Comparison of ENCODE assay signal across 9 mouse cellular contexts in the genomic region with DNA sequence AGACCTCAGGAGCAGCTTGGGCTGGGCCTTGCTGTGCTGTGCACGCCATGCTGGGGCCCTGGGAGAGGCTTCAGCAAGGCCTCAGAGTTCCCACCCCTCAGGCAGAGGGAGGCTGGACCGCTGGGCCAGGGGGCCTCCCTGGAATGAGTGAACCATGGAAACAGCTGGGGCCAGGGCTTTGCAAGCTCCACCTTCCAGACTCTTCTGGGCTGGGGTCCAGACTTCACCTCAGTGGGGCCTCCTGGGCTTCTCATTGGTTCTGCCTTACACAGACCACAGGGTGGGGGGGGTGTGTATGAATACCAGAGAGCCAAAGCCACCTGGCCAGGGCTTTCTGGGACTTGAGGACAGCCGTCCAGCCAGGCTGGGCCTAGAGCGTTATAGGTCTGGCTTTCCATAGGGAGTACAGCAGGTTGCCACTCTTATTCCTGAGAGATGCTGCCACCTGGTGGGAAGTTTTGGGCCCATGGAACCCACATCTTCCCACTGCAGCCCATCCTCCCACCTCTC. TPM values are rescaled to one million over a fixed set of nuclear protein-coding genes. Genes with fewer than 3 reads are reported as not detected.
DNase-seq lines count a peak whose midpoint lies in the region; ATAC-seq and TF ChIP-seq lines count a peak whose summit lies in the region.
"Had no signal": no experiment of that assay in that cellular context is flagged by ENCODE, and none has a peak within 500 bp of the region (broad histone marks: within the 10 kb centered on the region; RNA-seq: fewer than 3 reads in every experiment).

No protein-coding gene starts in this region.

- no peak overlapping the region for H3K4me3 ChIP-seq in bone marrow, adult 2 months (replicated peaks; ENCODE audit: control insufficient read depth, low read depth, low read length)
- peak overlapping the region in 1 of 2 experiments; percentile 2; a peak in 1 of 4 replicates for H3K4me3 ChIP-seq in heart, embryonic 14.5 days (ENCODE audit: control insufficient read depth in 1 of 2, insufficient read depth in 1 of 2, low read depth in 1 of 2, low read length in 2 of 2)
- no peak overlapping the region for H3K4me3 ChIP-seq in kidney, postnatal 0 days (replicated peaks; ENCODE audit: low read depth, low read length)

- peak; percentile 41; the same call in 1 of the 2 replicates for TF ChIP-seq CTCF in bone marrow, adult 2 months (IDR thresholded peaks at IDR 0.05; ENCODE audit: control insufficient read depth, insufficient read depth, low read length)
- TF ChIP-seq CTCF in kidney, postnatal 0 days (IDR thresholded peaks at IDR 0.05; ENCODE audit: low read depth) = peak; percentile 76

- no peak for TF ChIP-seq POLR2A in bone marrow, adult 2 months (IDR thresholded peaks at IDR 0.05; ENCODE audit: borderline replicate concordance, control insufficient read depth, low read depth, low read length)

- peak overlapping the region; percentile 35 for H3K4me2 ChIP-seq in heart, embryonic 14.5 days (ENCODE audit: low read length)
- no peak overlapping the region for H3K4me2 ChIP-seq in kidney, postnatal 0 days (ENCODE audit: low read length)

- peak overlapping the region; percentile 52 for H3K9ac ChIP-seq in heart, embryonic 14.5 days (ENCODE audit: low read length)
- H3K9ac ChIP-seq in kidney, postnatal 0 days (ENCODE audit: low read depth, low read length) = peak overlapping the region; percentile 31; the same call in 1 of the 2 replicates

- 80% methylated on average over 4 of the region's 4 CpGs for WGBS in bone marrow, adult 2 months
- WGBS in heart, embryonic 14.5 days = 36% methylated on average over 4 of the region's 4 CpGs
- WGBS in kidney, postnatal 0 days = 26% methylated on average over 4 of the region's 4 CpGs

- no peak overlapping the region for H3K27ac ChIP-seq in bone marrow, adult 2 months (ENCODE audit: control insufficient read depth, insufficient read depth, low read depth, low read length, poor library complexity)
- peak overlapping the region; percentile 47 to 51 for H3K27ac ChIP-seq in heart, embryonic 14.5 days (replicated peaks in 1 of 2; ENCODE audit: control insufficient read depth in 1 of 2, insufficient read depth in 1 of 2, low read depth in 2 of 2, low read length in 2 of 2)
- peak overlapping the region; percentile 39; the same call in 1 of the 2 replicates for H3K27ac ChIP-seq in kidney, postnatal 0 days
- H3K27ac ChIP-seq: macrophage had no signal

- H3K9me3 ChIP-seq in heart, embryonic 14.5 days (ENCODE audit: control insufficient read depth, low read length) = no peaks in the 10 kb centered on the region
- H3K9me3 ChIP-seq in kidney, postnatal 0 days (replicated peaks; ENCODE audit: low read length) = no peaks in the 10 kb centered on the region

- peaks cover 4% of the 10 kb centered on the region; the same call in 1 of the 2 replicates for H3K27me3 ChIP-seq in heart, embryonic 14.5 days (ENCODE audit: control insufficient read depth, insufficient read depth, low read length)
- H3K27me3 ChIP-seq in kidney, postnatal 0 days (ENCODE audit: insufficient read depth, low read length) = no peaks in the 10 kb centered on the region

- DNase-seq in left cerebral cortex, adult 18-20 months (ENCODE audit: low spot score in 2 of 2) = peak; percentile 28 to 52
- DNase-seq in left cerebral cortex, adult 11 months (ENCODE audit: low spot score) = no peak
- peak; percentile 76 for DNase-seq in kidney, postnatal 0 days (ENCODE audit: low spot score)
- DNase-seq in lung, postnatal 25 days (ENCODE audit: low spot score) = peak; percentile 18
- peak; percentile 79 for DNase-seq in testis, postnatal 10 days (ENCODE audit: low spot score)
- no peak for DNase-seq in adrenal gland, postnatal 4 days (ENCODE audit: low spot score in 2 of 2)

- H3K4me1 ChIP-seq in bone marrow, adult 2 months (ENCODE audit: control insufficient read depth, insufficient read depth, low read length) = no peaks in the 10 kb centered on the region
- H3K4me1 ChIP-seq in heart, embryonic 14.5 days (ENCODE audit: control insufficient read depth in 2 of 2, insufficient read depth in 2 of 2, low read length in 2 of 2) = peaks cover 4 to 9% of the 10 kb centered on the region in 2 experiments
- H3K4me1 ChIP-seq in kidney, postnatal 0 days (replicated peaks; ENCODE audit: insufficient read depth, low read length) = no peaks in the 10 kb centered on the region

- no peaks in the 10 kb centered on the region for H3K36me3 ChIP-seq in heart, embryonic 14.5 days (ENCODE audit: control insufficient read depth, insufficient read depth, low read length)
- H3K36me3 ChIP-seq in kidney, postnatal 0 days (ENCODE audit: insufficient read depth, low read length) = no peaks in the 10 kb centered on the region

- ATAC-seq in heart, embryonic 14.5 days (ENCODE audit: insufficient number of reproducible peaks, insufficient read depth, low FRiP score, low read depth) = peak; percentile 80
- peak; percentile 67 for ATAC-seq in kidney, postnatal 0 days (replicated peaks; ENCODE audit: low FRiP score, low read depth)

RNA-seq across cellular contexts. Expression of gene Trpm5, which starts 7.3 kb away (rescaled TPM):
- total RNA-seq in left cerebral cortex, adult 18-20 months (2021) = not detected
- not detected in 2 replicates for polyA plus RNA-seq in bone marrow, adult 2 months (2011; ENCODE audit: insufficient read depth, insufficient read length, low replicate concordance, missing spikeins)
- 3.9 and 4.4 TPM in 2 replicates for polyA plus RNA-seq in heart, embryonic 14.5 days (2014; fragmentation: Nextera tagmentation; extraction: Ambion mirVana)
- polyA plus RNA-seq in kidney, postnatal 0 days (2015; fragmentation: Nextera tagmentation; extraction: Ambion mirVana) = 3.4 and 3.9 TPM in 2 replicates
- total RNA-seq in adrenal gland, postnatal 4 days (2021) = 1 to 10 TPM; 5.2 to 6.0 TPM
- polyA plus RNA-seq: macrophage had no signal

RNA-seq across cellular contexts. Expression of gene Tssc4, which starts 18.1 kb away (rescaled TPM):
- total RNA-seq in left cerebral cortex, adult 18-20 months (2021) = 10 to 100 TPM; 37.8 to 39.6 TPM
- polyA plus RNA-seq in bone marrow, adult 2 months (2011; ENCODE audit: insufficient read depth, insufficient read length, low replicate concordance, missing spikeins) = 35.9 and 48.2 TPM in 2 replicates
- 31.3 and 41.1 TPM in 2 replicates for polyA plus RNA-seq in heart, embryonic 14.5 days (2014; fragmentation: Nextera tagmentation; extraction: Ambion mirVana)
- 69.1 and 72.3 TPM in 2 replicates for polyA plus RNA-seq in kidney, postnatal 0 days (2015; fragmentation: Nextera tagmentation; extraction: Ambion mirVana)
- total RNA-seq in adrenal gland, postnatal 4 days (2021) = 10 to 100 TPM; 40.1 to 42.4 TPM

RNA-seq across cellular contexts. Expression of gene Kcnq1, which starts 19.0 kb away (rescaled TPM):
- total RNA-seq in left cerebral cortex, adult 18-20 months (2021) = under 1 TPM; 0.30 to 0.54 TPM
- polyA plus RNA-seq in bone marrow, adult 2 months (2011; ENCODE audit: insufficient read depth, insufficient read length, low replicate concordance, missing spikeins) = 1.3 TPM in 1 of 2 replicates, not detected in the other
- polyA plus RNA-seq in heart, embryonic 14.5 days (2014; fragmentation: Nextera tagmentation; extraction: Ambion mirVana) = 28.1 and 31.1 TPM in 2 replicates
- 12.6 and 13.4 TPM in 2 replicates for polyA plus RNA-seq in kidney, postnatal 0 days (2015; fragmentation: Nextera tagmentation; extraction: Ambion mirVana)
- total RNA-seq in adrenal gland, postnatal 4 days (2021) = 1 to 10 TPM; 3.4 to 5.6 TPM

RNA-seq across cellular contexts. Expression of gene Cd81, which starts 34.6 kb away (rescaled TPM):
- 100 to 1,000 TPM; 388 to 392 TPM for total RNA-seq in left cerebral cortex, adult 18-20 months (2021)
- 51.9 and 92.5 TPM in 2 replicates for polyA plus RNA-seq in bone marrow, adult 2 months (2011; ENCODE audit: insufficient read depth, insufficient read length, low replicate concordance, missing spikeins)
- 885 and 947 TPM in 2 replicates for polyA plus RNA-seq in heart, embryonic 14.5 days (2014; fragmentation: Nextera tagmentation; extraction: Ambion mirVana)
- 621 and 647 TPM in 2 replicates for polyA plus RNA-seq in kidney, postnatal 0 days (2015; fragmentation: Nextera tagmentation; extraction: Ambion mirVana)
- 100 to 1,000 TPM; 659 to 670 TPM for total RNA-seq in adrenal gland, postnatal 4 days (2021)

Comparison
In these comparisons a context has a peak if more than half of its experiments do, and no peak if none do; other contexts are left out.
1. DNase-seq: peak in left cerebral cortex, adult 18-20 months (2 of 2), kidney, postnatal 0 days (single experiment), lung, postnatal 25 days (single experiment) and testis, postnatal 10 days (single experiment); none in left cerebral cortex, adult 11 months (single experiment) and adrenal gland, postnatal 4 days (0 of 2).